Mouse (Mus musculus) lung, postnatal 0 days (tissue): ENCODE measurements around the gene D5Ertd579e. TPM values are rescaled to one million over a fixed set of nuclear protein-coding genes. Genes with fewer than 3 reads are reported as not detected.
A peak's percentile ranks its signal among the peaks of the same experiment; 100 is the strongest.

Experiments
- ATAC-seq: fragments of 200-750 bp; cut with Nextera tagmentation; 2 replicates; pipeline ENCODE4 v1.8.0; 2017; ENCODE audit warnings: moderate library complexity
- DNase-seq: peaks from one replicate; pipeline ENCODE4 v3.0.0-alpha.2; 2016; ENCODE audit warnings: low spot score
- H3K27ac ChIP-seq: fragments of 300-500 bp; sonication (generic); 2 replicates; pipeline ENCODE4 v1.5.1; 2014; ENCODE audit warnings: antibody characterized with exemption, mild to moderate bottlenecking, low read length, mixed read lengths
- H3K27me3 ChIP-seq: fragments of 300-500 bp; sonication (generic); replicated peaks from 2 replicates; pipeline ENCODE4 v1.6.1; 2014; ENCODE audit warnings: low read length, mixed read lengths; ENCODE audit not compliant: insufficient read depth
- H3K36me3 ChIP-seq: fragments of 300-500 bp; sonication (generic); 2 replicates; pipeline ENCODE4 v1.6.1; 2014; ENCODE audit warnings: low read length, mixed read lengths; ENCODE audit not compliant: insufficient read depth
- H3K4me1 ChIP-seq: fragments of 300-500 bp; sonication (generic); 2 replicates; pipeline ENCODE4 v1.6.1; 2014; ENCODE audit warnings: antibody characterized with exemption, low read depth, low read length, mixed read lengths; ENCODE audit not compliant: insufficient read depth
- H3K4me2 ChIP-seq: fragments of 300-500 bp; sonication (generic); replicated peaks from 2 replicates; pipeline ENCODE4 v1.6.1; 2014; ENCODE audit warnings: low read depth, mild to moderate bottlenecking, low read length, moderate library complexity, mixed read lengths
- H3K4me3 ChIP-seq: fragments of 300-500 bp; sonication (generic); 2 replicates; pipeline ENCODE4 v1.5.1; 2014; ENCODE audit warnings: low read depth, low read length
- H3K9ac ChIP-seq: fragments of 300-500 bp; sonication (generic); replicated peaks from 2 replicates; pipeline ENCODE4 v1.6.1; 2014; ENCODE audit warnings: low read depth, mild to moderate bottlenecking
- H3K9me3 ChIP-seq: fragments of 300-500 bp; sonication (generic); 2 replicates; pipeline ENCODE4 v1.6.1; 2016; ENCODE audit warnings: low read length, mixed read lengths
- CTCF ChIP-seq: IDR thresholded peaks from 2 replicates; pipeline ENCODE4 v1.5.1; 2016; ENCODE audit warnings: antibody characterized with exemption, mild to moderate bottlenecking
- EP300 ChIP-seq: IDR thresholded peaks from 2 replicates; pipeline ENCODE4 v1.6.1; 2016; ENCODE audit warnings: antibody characterized with exemption, mild to moderate bottlenecking, control low read depth
- WGBS: fragments of 180-500 bp; shearing (Covaris S2); extraction: QIAGEN DNeasy Blood & Tissue Kit; methylation state at CpG from one replicate; pipeline ENCODE4 v1.1.7; 2014; 5-methylcytosine and 5-hydroxymethylcytosine counted together
- polyA plus RNA-seq: library from polyadenylated mRNA; unstranded; fragments of >200 nt; fragmentation: Nextera tagmentation; extraction: Ambion mirVana; gene quantifications from 2 replicates; pipeline ENCODE4 v1.2.1, GENCODE M21; 2015

Gene D5Ertd579e
- polyA plus RNA-seq, 1 experiment from 2014 or later, result 14.6 TPM

GRCm38 (mm10) chr5:36735106-36735505, 39.3 kb upstream of the D5Ertd579e start:
- 0 out of 2 replicates have a peak, but pooled peaks cover 4% of the 10 kb centered on the region for H3K27me3 ChIP-seq

DNA sequence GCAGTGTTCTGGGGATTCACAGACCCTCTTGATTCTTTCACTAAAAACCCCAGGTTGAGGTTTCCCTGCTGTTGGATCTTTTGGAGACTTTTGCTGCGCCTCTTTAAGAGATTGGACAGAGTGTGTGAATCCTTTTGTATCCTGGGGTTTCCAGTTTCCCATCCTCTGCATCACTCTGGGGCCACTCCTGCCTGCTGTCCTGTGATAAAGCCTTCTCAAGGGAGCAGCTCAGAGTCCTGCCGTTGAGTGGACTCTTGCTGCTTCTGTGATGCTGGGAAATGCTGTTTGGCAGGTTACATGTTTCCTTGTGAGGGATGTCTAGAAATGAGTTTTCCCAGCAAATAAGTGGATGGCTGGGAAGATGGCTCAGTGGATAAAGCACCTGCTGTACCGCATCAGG, 37.6 kb upstream of the D5Ertd579e start:
- Histone ChIP-seq H3K4me3 (no peak overlapping the region), H3K27ac (no peak overlapping the region), H3K4me2 (no peak overlapping the region), H3K9ac (no peak overlapping the region), H3K36me3 (no peaks in the 10 kb centered on the region), H3K9me3 (no peaks in the 10 kb centered on the region), H3K27me3 (0 out of 2 replicates have a peak, but pooled peaks cover 4% of the 10 kb centered on the region), H3K4me1 (no peaks in the 10 kb centered on the region)
- ATAC-seq, result no peak
- WGBS, result 62% methylated on average over 3 of the region's 3 CpGs
- no peak for TF ChIP-seq EP300
- TF ChIP-seq CTCF, result no peak
- no peak for DNase-seq

More at GRCm38 (mm10) chr5:36735106-36735505, 39.3 kb upstream of the D5Ertd579e start:
- H3K9me3 ChIP-seq, result no peaks in the 10 kb centered on the region
- no peak overlapping the region for H3K4me2 ChIP-seq
- no peaks in the 10 kb centered on the region for H3K4me1 ChIP-seq
- DNase-seq (no peak), ATAC-seq (no peak)
- H3K36me3 ChIP-seq, result no peaks in the 10 kb centered on the region
- H3K9ac ChIP-seq, result no peak overlapping the region
- no peak overlapping the region for H3K27ac ChIP-seq
- no peak overlapping the region for H3K4me3 ChIP-seq
- TF ChIP-seq CTCF (no peak), EP300 (no peak)
- 79% methylated on average over 6 of the region's 6 CpGs for WGBS

DNA sequence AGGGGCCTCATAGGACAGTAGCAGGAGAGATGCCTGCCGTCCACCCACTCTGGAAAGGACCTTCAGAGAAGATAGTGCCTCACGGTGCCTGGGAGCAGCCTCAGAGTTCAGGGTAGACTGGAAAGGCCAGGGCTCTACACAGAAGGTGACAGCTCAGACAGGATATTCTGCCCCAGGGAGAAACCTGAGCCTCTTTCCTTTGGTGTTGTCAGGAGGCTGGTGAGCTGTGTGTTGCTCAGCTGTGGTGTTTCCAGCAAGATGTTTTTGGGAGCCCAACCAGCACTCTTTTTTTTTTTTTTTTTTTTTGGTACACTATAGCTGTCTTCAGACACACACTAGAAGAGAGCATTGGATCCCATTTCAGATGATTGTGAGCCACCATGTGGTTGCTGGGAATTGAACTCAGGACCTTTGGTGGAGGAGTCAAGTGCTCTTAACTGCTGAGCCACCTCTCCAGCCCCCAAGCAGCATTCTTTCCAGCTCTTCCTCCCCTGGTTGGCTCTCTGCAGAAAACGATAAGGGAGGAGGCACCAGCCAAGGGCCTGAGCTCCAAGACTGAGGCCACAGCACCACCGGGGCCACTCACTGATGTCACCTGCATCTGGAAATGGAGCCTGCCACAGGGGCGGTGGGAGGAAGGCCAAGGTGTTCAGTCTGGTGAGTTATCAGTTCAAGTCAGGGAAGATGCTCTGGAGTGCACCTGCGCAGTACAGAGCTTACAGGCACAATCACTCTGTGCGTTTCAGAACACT, 36.3 kb upstream of the D5Ertd579e start:
- no peak for TF ChIP-seq EP300
- TF ChIP-seq CTCF, result no peak
- 58% methylated on average over 7 of the region's 7 CpGs for WGBS
- Histone ChIP-seq H3K4me2 (no peak overlapping the region), H3K36me3 (no peaks in the 10 kb centered on the region), H3K9me3 (no peaks in the 10 kb centered on the region), H3K9ac (no peak overlapping the region), H3K27me3 (0 out of 2 replicates have a peak, but pooled peaks cover 8% of the 10 kb centered on the region), H3K4me3 (no peak overlapping the region), H3K4me1 (no peaks in the 10 kb centered on the region), H3K27ac (no peak overlapping the region)
- DNase-seq, result no peak
- ATAC-seq, result no peak

- Histone ChIP-seq H3K4me2 (no peak overlapping the region), H3K9me3 (no peaks in the 10 kb centered on the region), H3K27me3 (0 out of 2 replicates have a peak, but pooled peaks cover 8% of the 10 kb centered on the region), H3K4me3 (no peak overlapping the region), H3K27ac (no peak overlapping the region), H3K36me3 (no peaks in the 10 kb centered on the region), H3K9ac (no peak overlapping the region), H3K4me1 (no peaks in the 10 kb centered on the region)
- ATAC-seq (no peak), DNase-seq (peak; percentile 40)
- WGBS, result 52% methylated on average over 3 of the region's 3 CpGs
- no peak for TF ChIP-seq EP300
- TF ChIP-seq CTCF, result no peak
These were observed 34.9 kb upstream of the D5Ertd579e start for GRCm38 (mm10) chr5:36730689-36731088.

DNA sequence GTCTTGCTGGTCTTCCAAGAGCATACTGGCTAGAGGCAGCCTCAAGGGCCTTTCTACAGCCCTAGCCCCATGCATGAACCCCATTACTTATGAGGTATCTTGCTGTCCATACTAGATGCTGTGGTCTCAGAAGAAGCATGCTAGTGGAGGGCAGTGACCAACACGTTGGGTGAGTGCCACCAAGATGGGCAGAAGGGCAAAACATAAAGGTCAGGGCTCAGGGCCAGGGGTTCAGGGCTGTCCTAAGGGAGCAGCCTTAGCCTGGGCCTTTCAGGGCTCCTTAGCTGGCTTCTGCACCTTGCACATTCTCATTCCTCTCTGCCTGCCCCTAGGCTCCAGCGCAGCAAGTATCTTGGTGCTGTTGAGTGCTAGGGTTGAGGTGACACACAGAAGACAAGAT, 34.1 kb upstream of the D5Ertd579e start:
- Histone ChIP-seq H3K4me3 (no peak overlapping the region), H3K27me3 (0 out of 2 replicates have a peak, but pooled peaks cover 8% of the 10 kb centered on the region), H3K4me1 (no peaks in the 10 kb centered on the region), H3K36me3 (no peaks in the 10 kb centered on the region), H3K9me3 (no peaks in the 10 kb centered on the region), H3K4me2 (no peak overlapping the region), H3K9ac (no peak overlapping the region), H3K27ac (no peak overlapping the region)
- DNase-seq (no peak), ATAC-seq (no peak)
- WGBS, result 84% methylated on average over 2 of the region's 2 CpGs
- TF ChIP-seq EP300 (no peak), CTCF (no peak)

GRCm38 (mm10) chr5:36729086-36729473, 33.3 kb upstream of the D5Ertd579e start:
- Histone ChIP-seq H3K27ac (no peak overlapping the region), H3K4me1 (no peaks in the 10 kb centered on the region), H3K27me3 (0 out of 2 replicates have a peak, but pooled peaks cover 8% of the 10 kb centered on the region), H3K9ac (no peak overlapping the region), H3K4me3 (no peak overlapping the region), H3K36me3 (no peaks in the 10 kb centered on the region), H3K9me3 (no peaks in the 10 kb centered on the region), H3K4me2 (no peak overlapping the region)
- 72% methylated on average over 4 of the region's 4 CpGs for WGBS
- ATAC-seq (no peak), DNase-seq (no peak)
- TF ChIP-seq CTCF (no peak), EP300 (no peak)
